Mouse (Mus musculus): ENCODE measurements around the gene Fam189b. TPM values are rescaled to one million over a fixed set of nuclear protein-coding genes. Genes with fewer than 3 reads are reported as not detected.

Fam189b gene
- polyA plus RNA-seq, 1 experiment from 2014 or later = 35.2 TPM

DNA sequence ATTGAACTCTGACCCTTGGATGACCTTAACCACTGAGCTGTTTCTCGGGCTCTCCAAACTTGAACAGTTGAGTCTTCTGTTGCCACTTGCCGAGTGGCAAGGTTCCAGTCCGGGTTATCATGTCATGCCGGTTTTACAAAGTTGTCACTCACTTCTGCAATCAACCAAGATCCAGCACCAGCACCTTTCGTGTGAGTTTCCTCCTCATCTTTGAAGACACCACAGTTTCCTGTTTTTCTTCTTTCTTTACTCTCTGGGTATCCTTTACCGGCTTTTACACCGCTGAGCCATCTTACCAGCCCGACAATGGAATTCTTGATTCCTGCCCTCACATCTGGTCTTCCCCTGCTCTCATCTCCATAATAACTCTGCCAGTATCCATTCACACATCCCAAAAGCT is 7.5 kb downstream of the Fam189b start:
- Histone ChIP-seq H3K9ac (no peak overlapping the region), H3K9me3 (no peaks in the 10 kb centered on the region), H3K36me3 (peaks cover 26% of the 10 kb centered on the region), H3K27me3 (no peaks in the 10 kb centered on the region), H3K4me3 (no peak overlapping the region), H3K27ac (no peak overlapping the region), H3K4me2 (replicated peaks) (no peak overlapping the region), H3K4me1 (peaks cover 5% of the 10 kb centered on the region)
- WGBS = 81% methylated on average over 8 of the region's 8 CpGs
- ATAC-seq (ENCODE audit: low FRiP score, low read depth) = no peak

DNA sequence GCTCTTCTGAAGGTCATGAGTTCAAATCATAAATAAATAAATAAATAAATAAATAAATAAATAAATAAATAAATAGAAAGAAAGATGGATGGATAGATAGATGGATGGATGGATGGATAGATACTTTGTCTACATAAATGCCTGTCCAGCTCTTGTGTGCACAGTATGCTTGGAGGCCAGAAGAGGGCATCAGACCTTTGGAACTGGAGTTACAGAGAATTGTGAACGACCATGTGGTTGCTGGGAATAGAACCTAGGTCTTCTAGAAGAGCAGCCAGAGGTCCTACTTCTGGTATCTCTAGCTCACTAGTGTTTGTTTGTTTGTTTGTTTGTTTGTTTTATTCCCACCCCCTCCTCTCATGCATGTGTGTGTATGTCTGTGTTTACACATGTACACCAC is 10.4 kb downstream of the Fam189b start:
- peaks cover 6% of the 10 kb centered on the region for H3K36me3 ChIP-seq
- no peak for ATAC-seq (ENCODE audit: low FRiP score, low read depth)
- H3K4me3 ChIP-seq = no peak overlapping the region
- no peak overlapping the region for H3K4me2 ChIP-seq (replicated peaks)
- H3K4me1 ChIP-seq = peaks cover 10% of the 10 kb centered on the region
- WGBS = 73% methylated on average over 1 of the region's 1 CpGs
- no peak overlapping the region for H3K9ac ChIP-seq
- no peaks in the 10 kb centered on the region for H3K9me3 ChIP-seq
- no peaks in the 10 kb centered on the region for H3K27me3 ChIP-seq
- H3K27ac ChIP-seq = no peak overlapping the region

DNA sequence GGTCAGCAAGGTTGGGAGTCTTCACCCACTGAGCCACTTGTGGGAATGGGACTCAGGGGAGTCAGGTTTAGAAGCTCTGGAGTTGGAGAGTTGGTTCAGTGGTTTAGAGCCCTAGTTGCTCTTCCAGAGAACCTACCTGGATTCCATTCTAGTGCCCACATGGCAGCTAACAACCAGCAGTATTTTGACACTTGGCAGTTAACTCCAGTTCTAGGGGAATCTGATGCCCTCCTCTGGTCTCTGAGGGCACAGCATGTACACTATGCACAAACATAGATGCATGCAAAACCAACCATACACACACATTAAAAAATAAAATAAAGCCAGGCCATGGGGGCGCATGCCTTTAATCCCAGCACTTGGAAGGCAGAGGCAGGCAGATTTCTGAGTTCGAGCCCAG is 10.9 kb downstream of the Fam189b start:
- peaks cover 10% of the 10 kb centered on the region for H3K4me1 ChIP-seq
- no peak for ATAC-seq (ENCODE audit: low FRiP score, low read depth)
- H3K4me2 ChIP-seq (replicated peaks) = no peak overlapping the region
- WGBS = 81% methylated on average over 2 of the region's 2 CpGs
- no peak overlapping the region for H3K4me3 ChIP-seq
- H3K9me3 ChIP-seq = no peaks in the 10 kb centered on the region
- H3K9ac ChIP-seq = no peak overlapping the region
- H3K27ac ChIP-seq = no peak overlapping the region
- H3K36me3 ChIP-seq = 0 out of 2 replicates have a peak, but pooled peaks cover 1% of the 10 kb centered on the region
- H3K27me3 ChIP-seq = no peaks in the 10 kb centered on the region

DNA sequence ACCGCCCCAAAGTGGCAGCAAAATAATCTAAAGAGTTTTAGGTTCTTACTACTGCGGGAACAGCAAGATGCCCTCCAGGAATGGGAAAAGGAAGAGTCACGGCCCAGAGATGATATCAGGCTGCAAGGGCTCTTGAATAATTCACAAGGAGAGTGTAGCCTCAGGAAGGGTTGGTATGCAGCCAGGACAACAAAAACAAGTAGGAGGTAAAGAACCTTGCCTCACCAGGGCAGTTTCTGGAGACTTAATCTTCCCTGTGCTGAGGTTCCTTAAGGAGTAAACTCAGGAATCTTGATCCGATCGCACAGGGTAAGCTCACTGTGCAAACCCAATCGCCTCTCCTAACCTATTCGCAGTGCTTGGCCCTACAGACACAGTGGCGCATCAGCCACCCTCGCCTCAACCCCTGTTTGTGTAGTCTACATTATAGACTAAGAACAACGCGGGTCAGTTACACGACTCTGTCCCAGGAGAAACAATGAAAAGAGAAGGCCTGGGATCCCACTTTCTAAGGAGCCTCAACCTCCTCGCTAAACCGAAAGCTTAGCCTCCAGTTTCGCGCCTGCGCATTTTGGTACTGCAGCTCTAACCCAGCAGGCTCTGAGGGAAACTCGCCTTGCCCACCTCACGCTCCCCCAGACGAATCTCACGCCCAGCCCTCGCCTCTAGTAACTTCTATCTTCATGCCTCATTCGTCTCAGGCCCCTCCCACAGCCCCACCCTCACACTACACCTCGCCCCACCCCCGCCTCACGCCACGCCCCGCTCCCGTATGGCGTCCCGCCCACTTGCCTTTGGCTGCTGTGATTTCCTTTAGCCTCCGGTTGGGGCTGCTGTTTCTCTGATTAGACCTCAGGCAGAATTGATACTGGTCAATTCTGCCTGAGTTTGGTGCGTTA is 13.3 kb downstream of the Fam189b start:
- no peaks in the 10 kb centered on the region for H3K9me3 ChIP-seq
- peak overlapping the region; percentile 73 for H3K9ac ChIP-seq
- H3K4me1 ChIP-seq = peaks cover 10% of the 10 kb centered on the region
- peak overlapping the region; percentile 41 for H3K4me3 ChIP-seq
- peak overlapping the region; percentile 85 for H3K27ac ChIP-seq
- H3K4me2 ChIP-seq (replicated peaks) = peak overlapping the region; percentile 67
- peak; percentile 98 for ATAC-seq (ENCODE audit: low FRiP score, low read depth)
- WGBS = 10% methylated on average over 33 of the region's 33 CpGs
- H3K36me3 ChIP-seq = no peaks in the 10 kb centered on the region
- no peaks in the 10 kb centered on the region for H3K27me3 ChIP-seq

DNA sequence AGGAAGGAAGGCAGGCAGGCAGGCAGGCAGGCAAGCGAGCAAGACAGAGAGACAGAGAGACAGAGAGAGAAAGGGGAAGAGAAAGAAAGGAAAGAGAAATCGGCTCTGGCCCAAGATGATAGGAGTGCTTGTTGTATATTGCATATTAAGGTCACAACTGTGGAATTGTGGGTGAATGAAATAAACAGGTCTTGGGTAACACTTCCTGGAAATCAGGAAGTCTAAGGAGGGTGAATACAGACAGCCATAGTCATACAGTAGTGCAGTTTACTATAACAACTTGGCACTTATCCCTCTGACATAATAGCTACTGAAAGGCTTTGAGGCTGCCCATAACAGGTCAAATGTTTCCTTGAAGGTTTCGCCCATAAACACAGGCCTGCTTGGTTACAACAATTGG is 16.9 kb downstream of the Fam189b start:
- 75% methylated on average over 3 of the region's 3 CpGs for WGBS
- Histone ChIP-seq H3K27ac (no peak overlapping the region), H3K4me3 (no peak overlapping the region), H3K27me3 (no peaks in the 10 kb centered on the region), H3K4me2 (replicated peaks) (no peak overlapping the region), H3K9me3 (no peaks in the 10 kb centered on the region), H3K36me3 (peaks cover 10% of the 10 kb centered on the region), H3K4me1 (peaks cover 16% of the 10 kb centered on the region), H3K9ac (no peak overlapping the region)
- ATAC-seq (ENCODE audit: low FRiP score, low read depth) = no peak

DNA sequence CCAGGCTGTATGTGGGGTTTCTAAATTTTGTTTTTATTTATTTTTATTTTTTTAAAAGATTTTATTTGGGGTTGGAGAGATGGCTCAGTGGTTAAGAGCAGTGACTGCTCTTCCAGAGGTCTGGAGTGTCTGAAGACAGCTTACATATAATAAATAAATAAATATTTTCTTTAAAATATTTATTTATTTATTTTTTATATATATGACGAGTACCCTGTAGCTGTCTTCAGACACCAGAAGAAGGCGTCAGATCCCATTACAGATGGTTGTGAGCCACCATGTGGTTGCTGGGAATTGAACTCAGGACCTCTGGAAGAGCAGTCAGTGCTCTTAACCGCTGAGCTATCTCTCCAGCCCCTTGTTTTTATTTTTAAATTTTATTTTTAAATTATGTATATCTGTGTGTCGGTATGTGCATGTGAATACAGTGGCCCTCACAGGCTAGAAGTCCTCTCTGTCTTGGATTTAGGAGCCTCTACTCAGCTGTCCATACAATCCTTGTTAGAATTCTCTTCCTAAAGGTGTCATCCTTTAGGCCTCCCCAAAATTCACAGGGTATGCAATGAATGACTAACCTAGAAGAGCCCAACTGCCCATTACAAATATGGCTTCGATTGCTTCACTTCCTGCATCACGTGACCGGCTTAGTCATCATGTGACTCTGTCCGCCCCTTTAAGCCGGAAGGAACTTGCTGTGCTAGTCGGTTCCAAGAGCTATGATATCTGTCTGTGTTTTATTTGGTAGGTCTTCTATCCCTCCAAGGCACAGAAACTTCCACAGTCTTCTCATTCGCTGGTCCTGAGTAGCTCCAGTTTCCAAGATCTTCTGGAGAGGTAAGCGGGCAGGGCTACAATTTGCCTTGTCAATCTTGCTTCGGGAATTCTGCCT is 19.6 kb downstream of the Fam189b start, which contains the start of gene Gba:
TSS of gene Gba (plus strand) at position 676 of the 889 bp plus-strand sequence.
- H3K9ac ChIP-seq = peak within 1 kb of the TSS; percentile 70
- ATAC-seq (ENCODE audit: low FRiP score, low read depth) = peak; percentile 91
- 27% methylated on average over 13 of the region's 13 CpGs for WGBS
- H3K4me2 ChIP-seq (replicated peaks) = peak within 1 kb of the TSS; percentile 75
- H3K36me3 ChIP-seq = peaks cover 34% of the 10 kb centered on the region
- peak within 1 kb of the TSS; percentile 60 for H3K4me3 ChIP-seq
- H3K27me3 ChIP-seq = no peaks in the 10 kb centered on the region
- H3K27ac ChIP-seq = no peak within 1 kb of the TSS
- no peaks in the 10 kb centered on the region for H3K9me3 ChIP-seq
- H3K4me1 ChIP-seq = peaks cover 6% of the 10 kb centered on the region

DNA sequence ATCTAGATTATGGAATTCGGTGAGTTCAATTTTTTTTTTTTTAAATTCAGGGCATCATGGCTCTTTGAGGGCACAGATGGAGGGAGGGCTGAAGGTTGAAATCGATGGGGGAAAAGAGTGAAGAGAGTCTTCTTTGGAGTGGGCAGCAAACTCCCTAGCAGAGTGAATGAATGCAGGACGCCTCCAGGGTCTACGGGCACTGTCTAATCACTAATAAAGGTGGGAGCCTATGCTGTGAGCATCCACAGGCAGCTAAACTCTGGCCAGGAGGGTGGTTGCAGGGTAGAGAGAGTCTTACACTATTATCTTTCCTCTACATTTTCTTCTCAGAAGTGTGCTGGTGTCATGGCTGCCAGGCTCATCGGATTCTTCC is 20.2 kb downstream of the Fam189b start:
- Histone ChIP-seq H3K4me1 (peaks cover 6% of the 10 kb centered on the region), H3K27ac (no peak overlapping the region), H3K9me3 (no peaks in the 10 kb centered on the region), H3K4me3 (peak overlapping the region; percentile 60), H3K9ac (peak overlapping the region; percentile 70), H3K27me3 (no peaks in the 10 kb centered on the region), H3K36me3 (peaks cover 40% of the 10 kb centered on the region), H3K4me2 (replicated peaks) (peak overlapping the region; percentile 75)
- ATAC-seq (ENCODE audit: low FRiP score, low read depth) = no peak
- WGBS = 39% methylated on average over 5 of the region's 5 CpGs

DNA sequence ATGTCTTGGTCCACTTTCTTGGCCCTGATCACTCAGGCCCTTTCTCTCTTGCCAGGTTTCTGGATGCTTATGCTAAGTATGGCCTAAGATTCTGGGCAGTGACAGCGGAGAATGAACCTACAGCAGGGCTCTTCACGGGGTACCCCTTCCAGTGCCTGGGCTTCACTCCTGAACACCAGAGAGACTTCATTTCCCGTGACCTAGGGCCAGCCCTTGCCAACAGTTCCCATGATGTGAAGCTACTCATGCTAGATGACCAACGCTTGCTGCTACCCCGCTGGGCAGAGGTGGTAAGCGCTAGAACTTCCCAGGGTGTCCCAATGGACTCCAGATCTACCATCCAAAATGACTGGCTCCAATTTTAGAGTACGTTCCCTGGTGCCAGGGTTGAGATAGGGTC is 23.1 kb downstream of the Fam189b start:
- H3K4me1 ChIP-seq = peaks cover 6% of the 10 kb centered on the region
- WGBS = 91% methylated on average over 7 of the region's 7 CpGs
- peaks cover 69% of the 10 kb centered on the region for H3K36me3 ChIP-seq
- no peaks in the 10 kb centered on the region for H3K9me3 ChIP-seq
- no peak overlapping the region for H3K9ac ChIP-seq
- ATAC-seq (ENCODE audit: low FRiP score, low read depth) = no peak
- no peaks in the 10 kb centered on the region for H3K27me3 ChIP-seq
- no peak overlapping the region for H3K4me3 ChIP-seq
- no peak overlapping the region for H3K27ac ChIP-seq
- no peak overlapping the region for H3K4me2 ChIP-seq (replicated peaks)

DNA sequence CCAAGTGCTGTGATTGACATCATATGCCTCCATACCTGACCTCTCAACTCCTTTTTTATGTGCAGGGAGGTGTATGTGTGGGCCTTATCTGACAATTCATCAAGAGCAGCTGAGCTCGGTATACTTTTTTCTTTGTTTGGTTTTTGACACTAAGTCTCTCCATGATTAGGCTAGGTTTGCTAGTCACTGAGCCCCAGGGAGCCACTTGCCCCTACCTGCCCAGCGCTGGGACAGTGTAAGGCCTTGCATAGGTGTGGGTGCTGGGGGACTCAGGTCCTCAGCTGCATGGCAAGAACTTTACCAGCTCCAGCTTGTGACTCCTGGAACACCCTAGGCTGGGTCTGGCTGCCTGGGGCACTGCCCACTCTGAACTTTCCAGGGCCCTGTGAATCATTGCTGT is 23.8 kb downstream of the Fam189b start:
- 88% methylated on average over 2 of the region's 2 CpGs for WGBS
- peaks cover 69% of the 10 kb centered on the region for H3K36me3 ChIP-seq
- H3K9ac ChIP-seq = no peak overlapping the region
- ATAC-seq (ENCODE audit: low FRiP score, low read depth) = no peak
- H3K27me3 ChIP-seq = no peaks in the 10 kb centered on the region
- no peak overlapping the region for H3K4me2 ChIP-seq (replicated peaks)
- no peak overlapping the region for H3K4me3 ChIP-seq
- H3K4me1 ChIP-seq = peaks cover 6% of the 10 kb centered on the region
- no peak overlapping the region for H3K27ac ChIP-seq
- no peaks in the 10 kb centered on the region for H3K9me3 ChIP-seq

DNA sequence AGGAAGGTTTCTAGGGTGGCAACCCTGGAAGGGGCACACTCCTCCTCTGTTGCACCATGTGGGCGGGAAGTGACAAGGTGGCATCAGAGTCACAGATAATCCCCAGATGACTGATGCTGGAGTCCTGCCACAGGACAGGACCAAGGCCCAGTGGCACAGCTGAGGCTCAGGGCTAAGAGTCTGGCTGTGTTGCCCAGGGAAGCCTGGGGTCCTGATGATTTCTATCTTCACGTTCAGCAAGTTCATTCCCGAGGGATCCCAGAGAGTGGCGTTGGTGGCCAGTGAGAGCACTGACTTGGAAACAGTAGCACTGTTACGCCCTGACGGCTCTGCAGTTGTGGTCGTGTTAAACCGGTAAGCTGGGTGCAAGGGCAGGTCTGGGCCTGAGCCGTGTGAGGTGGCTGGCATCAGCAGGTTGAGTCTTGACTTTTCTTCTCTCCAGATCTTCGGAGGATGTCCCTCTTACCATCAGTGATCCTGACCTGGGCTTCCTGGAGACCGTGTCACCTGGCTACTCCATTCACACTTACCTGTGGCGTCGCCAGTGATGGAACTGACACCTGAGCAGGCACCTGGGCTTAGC is 25.2 kb downstream of the Fam189b start:
- H3K36me3 ChIP-seq = peaks cover 75% of the 10 kb centered on the region

DNA sequence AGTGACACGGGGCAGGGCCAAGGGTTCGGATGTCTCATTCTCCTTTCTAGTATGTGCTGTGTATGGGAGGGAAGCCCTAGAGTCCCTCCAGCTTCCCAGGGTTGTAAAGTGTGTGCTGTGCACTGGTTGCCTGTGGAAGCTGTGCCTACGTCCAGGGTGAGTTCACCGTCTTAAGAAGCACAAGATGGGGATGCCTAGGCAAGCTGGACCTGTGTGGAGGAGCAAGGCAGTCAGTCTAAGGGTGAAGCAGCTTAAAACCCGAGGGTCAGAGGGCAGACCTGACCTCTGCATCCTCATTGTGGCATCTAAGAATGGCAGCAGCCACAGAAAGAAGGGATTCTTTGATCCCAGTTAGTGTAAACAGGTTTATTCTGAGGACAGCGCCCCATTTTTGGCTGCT is 25.8 kb downstream of the Fam189b start:
- Histone ChIP-seq H3K27ac (no peak overlapping the region), H3K36me3 (peaks cover 75% of the 10 kb centered on the region)
- 80% methylated on average over 6 of the region's 6 CpGs for WGBS

More for the DNA sequence above, 25.2 kb downstream of the Fam189b start:
- Histone ChIP-seq H3K9me3 (no peaks in the 10 kb centered on the region), H3K4me1 (peaks cover 17% of the 10 kb centered on the region), H3K27ac (no peak overlapping the region), H3K27me3 (no peaks in the 10 kb centered on the region), H3K4me3 (no peak overlapping the region), H3K4me2 (replicated peaks) (no peak overlapping the region), H3K9ac (no peak overlapping the region)
- 89% methylated on average over 13 of the region's 13 CpGs for WGBS
- no peak for ATAC-seq (ENCODE audit: low FRiP score, low read depth)

DNA sequence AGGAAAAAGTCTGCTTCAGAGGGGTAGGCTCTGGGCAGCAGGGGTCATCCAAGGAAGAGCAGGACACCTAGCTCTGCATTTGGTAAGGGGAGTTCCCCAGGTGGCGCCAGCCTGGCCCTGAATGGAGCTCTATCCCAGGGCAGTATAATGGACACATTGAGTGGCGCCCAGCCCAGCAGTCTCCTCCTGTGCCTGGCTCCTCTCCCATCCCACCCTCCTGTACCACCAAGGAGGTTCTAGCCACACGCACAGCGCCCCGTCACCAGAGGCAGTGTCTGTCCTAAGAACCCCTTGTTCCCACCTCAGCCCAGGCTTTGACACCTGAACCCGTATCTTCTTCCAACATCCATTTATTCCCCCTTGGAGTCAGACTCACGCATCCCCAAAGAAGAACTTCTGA is 26.8 kb downstream of the Fam189b start:
- H3K4me3 ChIP-seq = no peak overlapping the region
- H3K9me3 ChIP-seq = no peaks in the 10 kb centered on the region
- no peak overlapping the region for H3K9ac ChIP-seq
- H3K36me3 ChIP-seq = peaks cover 67% of the 10 kb centered on the region
- no peak overlapping the region for H3K4me2 ChIP-seq (replicated peaks)
- no peak overlapping the region for H3K27ac ChIP-seq
- WGBS = 91% methylated on average over 7 of the region's 7 CpGs
- no peaks in the 10 kb centered on the region for H3K27me3 ChIP-seq
- no peak for ATAC-seq (ENCODE audit: low FRiP score, low read depth)
- H3K4me1 ChIP-seq = peaks cover 18% of the 10 kb centered on the region

More for the DNA sequence above, 25.8 kb downstream of the Fam189b start:
- no peak overlapping the region for H3K4me2 ChIP-seq (replicated peaks)
- no peak overlapping the region for H3K4me3 ChIP-seq
- H3K9me3 ChIP-seq = no peaks in the 10 kb centered on the region
- H3K4me1 ChIP-seq = peaks cover 15% of the 10 kb centered on the region
- no peak for ATAC-seq (ENCODE audit: low FRiP score, low read depth)
- no peaks in the 10 kb centered on the region for H3K27me3 ChIP-seq
- H3K9ac ChIP-seq = no peak overlapping the region
